Mouse (Mus musculus) layer of hippocampus, adult 8-10 months (tissue): ENCODE results near the gene Irgc1. TPM values are rescaled to one million over a fixed set of nuclear protein-coding genes. Genes with fewer than 3 reads are reported as not detected.
"Not testable (repeated sequence)": the region's sequence is repeated elsewhere in the genome, so short reads cannot be mapped to it uniquely, and the experiment has no call there.

Experiments used
- DNase-seq, 2 experiments: peaks; one replicate each; pipeline ENCODE4 v3.0.0; 2022; ENCODE audit warnings: low spot score in 2 of 2
- total RNA-seq, 4 experiments: library from RNA; stranded (reverse); gene quantifications; 2 replicates each; pipeline ENCODE4 v1.2.4; 2022

Gene Irgc1
- total RNA-seq, 4 experiments from 2014 or later: not detected

- DNase-seq: no peak
Observed at GRCm38 (mm10) chr7:24402851-24403250, 49.2 kb downstream of the Irgc1 start.

GRCm38 (mm10) chr7:24400489-24400888 lies 51.6 kb downstream of the Irgc1 start:
- not testable (repeated sequence) for DNase-seq

- DNase-seq: no peak
Observed at GRCm38 (mm10) chr7:24400082-24400452, 52.0 kb downstream of the Irgc1 start.

- DNase-seq: peak; percentile 96 to 97
Observed at GRCm38 (mm10) chr7:24399256-24400081, 52.6 kb downstream of the Irgc1 start, which contains the start of gene Smg9. Gene Smg9 (plus strand): TSS chr7:24399619.

GRCm38 (mm10) chr7:24398364-24398913 lies 53.7 kb downstream of the Irgc1 start:
- no peak for DNase-seq

GRCm38 (mm10) chr7:24396832-24397231 lies 55.3 kb downstream of the Irgc1 start:
- DNase-seq: no peak

GRCm38 (mm10) chr7:24394475-24395161 lies 57.5 kb downstream of the Irgc1 start:
- DNase-seq: no peak

GRCm38 (mm10) chr7:24394054-24394453 lies 58.0 kb downstream of the Irgc1 start:
- DNase-seq: no peak

GRCm38 (mm10) chr7:24391687-24392086 lies 60.4 kb downstream of the Irgc1 start:
- no peak for DNase-seq

GRCm38 (mm10) chr7:24391077-24391476 lies 61.0 kb downstream of the Irgc1 start:
- DNase-seq: no peak

- no peak for DNase-seq
Observed at GRCm38 (mm10) chr7:24390512-24390911, 61.6 kb downstream of the Irgc1 start.

GRCm38 (mm10) chr7:24389516-24390187 lies 62.4 kb downstream of the Irgc1 start:
- no peak for DNase-seq

GRCm38 (mm10) chr7:24387059-24387556 lies 65.0 kb downstream of the Irgc1 start:
- no peak for DNase-seq

- peak in 1 of 2 experiments; percentile 56 for DNase-seq
Observed at GRCm38 (mm10) chr7:24384827-24385226, 67.3 kb downstream of the Irgc1 start.

- DNase-seq: no peak
Observed at GRCm38 (mm10) chr7:24384070-24384469, 68.0 kb downstream of the Irgc1 start.

- no peak for DNase-seq
Observed at GRCm38 (mm10) chr7:24382730-24383372, 69.2 kb downstream of the Irgc1 start.

Other genes starting within 250 kb of the Irgc1 start
- gene Zfp111, start 240.9 kb downstream of the Irgc1 start, total RNA-seq: 10 to 100 TPM; 12.2 to 15.2 (median 14.8) TPM
- 10 to 100 TPM in 1 of 4 experiments, 1 to 10 TPM in 3; 8.0 to 10.8 (median 9.1) TPM for gene Zfp109, start 214.7 kb downstream of the Irgc1 start, total RNA-seq
- gene Zfp108, start 197.5 kb downstream of the Irgc1 start, total RNA-seq: 10 to 100 TPM in 1 of 4 experiments, 1 to 10 TPM in 3; 8.0 to 10.2 (median 9.0) TPM
- 10 to 100 TPM; 12.4 to 20.1 (median 13.8) TPM for gene Zfp93, start 181.9 kb downstream of the Irgc1 start, total RNA-seq
- 10 to 100 TPM; 19.3 to 30.5 (median 24.7) TPM for gene Zfp61, start 151.1 kb downstream of the Irgc1 start, total RNA-seq
- 10 to 100 TPM; 14.4 to 18.3 (median 15.6) TPM for gene Zfp94, start 135.6 kb downstream of the Irgc1 start, total RNA-seq
- not detected for gene Tescl, start 118.4 kb downstream of the Irgc1 start, total RNA-seq
- gene Lypd5, start 103.1 kb downstream of the Irgc1 start, total RNA-seq: not detected
- gene Kcnn4, start 82.0 kb downstream of the Irgc1 start, total RNA-seq: 1 to 10 TPM in 1 of 4 experiments, under 1 TPM in 2, not detected in 1; 0.27 to 1.2 (median 0.90) TPM
- 10 to 100 TPM; 33.8 to 49.8 (median 44.0) TPM for gene Smg9, start 52.7 kb downstream of the Irgc1 start, total RNA-seq
- 1 to 10 TPM in 3 of 4 experiments, under 1 TPM in 1; 0.87 to 8.3 (median 2.7) TPM for gene Plaur, start 10.2 kb upstream of the Irgc1 start, total RNA-seq
- 100 to 1,000 TPM; 123 to 166 (median 143) TPM for gene Cadm4, start 29.7 kb upstream of the Irgc1 start, total RNA-seq
- gene Zfp428, start 54.7 kb upstream of the Irgc1 start, total RNA-seq: 10 to 100 TPM; 29.7 to 38.9 (median 34.5) TPM
- gene AC161166.1, start 60.2 kb upstream of the Irgc1 start, total RNA-seq: not detected
- gene Irgq, start 78.4 kb upstream of the Irgc1 start, total RNA-seq: 10 to 100 TPM; 53.6 to 65.2 (median 60.0) TPM
- gene Pinlyp, start 93.8 kb upstream of the Irgc1 start, total RNA-seq: under 1 TPM in 1 of 4 experiments, not detected in 3; 0.41 TPM
- 10 to 100 TPM; 32.9 to 44.7 (median 41.3) TPM for gene Xrcc1, start 94.0 kb upstream of the Irgc1 start, total RNA-seq
- gene Ethe1, start 135.2 kb upstream of the Irgc1 start, total RNA-seq: 10 to 100 TPM; 10.9 to 15.8 (median 12.3) TPM
- 1 to 10 TPM; 4.0 to 5.2 (median 4.9) TPM for gene Zfp575, start 135.3 kb upstream of the Irgc1 start, total RNA-seq
- under 1 TPM; 0.27 to 0.73 (median 0.35) TPM for gene Phldb3, start 158.5 kb upstream of the Irgc1 start, total RNA-seq
- 1 to 10 TPM in 1 of 4 experiments, under 1 TPM in 3; 0.19 to 1.1 (median 0.34) TPM for gene Lypd3, start 184.3 kb upstream of the Irgc1 start, total RNA-seq
- gene Tex101, start 224.4 kb upstream of the Irgc1 start, total RNA-seq: not detected